Mouse (Mus musculus) intestine, embryonic 16.5 days (tissue): ENCODE data around the gene Prss36. TPM values are rescaled to one million over a fixed set of nuclear protein-coding genes. Genes with fewer than 3 reads are reported as not detected.

Source experiments
- ATAC-seq: fragments of 200-750 bp; cut with Nextera tagmentation; 2 replicates; pipeline ENCODE4 v1.8.0; 2017; ENCODE audit warnings: moderate TSS enrichment, moderate library complexity
- H3K27ac ChIP-seq: fragments of 300-500 bp; sonication (generic); 2 replicates; pipeline ENCODE4 v1.5.1; 2014; ENCODE audit warnings: mild to moderate bottlenecking, low read length
- H3K27me3 ChIP-seq: fragments of 300-500 bp; sonication (generic); replicated peaks from 2 replicates; pipeline ENCODE4 v1.6.1; 2014; ENCODE audit warnings: low read length, control low read depth, mixed read lengths; ENCODE audit not compliant: control insufficient read depth, insufficient read depth
- H3K36me3 ChIP-seq: fragments of 300-500 bp; sonication (generic); 2 replicates; pipeline ENCODE4 v1.6.1; 2014; ENCODE audit warnings: low read length, control low read depth; ENCODE audit not compliant: control insufficient read depth, insufficient read depth
- H3K4me1 ChIP-seq: fragments of 300-500 bp; sonication (generic); 2 replicates; pipeline ENCODE4 v1.6.1; 2014; ENCODE audit warnings: low read length, control low read depth, mixed read lengths; ENCODE audit not compliant: control insufficient read depth, insufficient read depth
- H3K4me2 ChIP-seq: fragments of 300-500 bp; sonication (generic); 2 replicates; pipeline ENCODE4 v1.6.1; 2014; ENCODE audit warnings: low read depth, low read length, control low read depth
- H3K4me3 ChIP-seq: fragments of 300-500 bp; sonication (generic); 2 replicates; pipeline ENCODE4 v1.5.1; 2014; ENCODE audit warnings: mild to moderate bottlenecking, low read length
- H3K9ac ChIP-seq: fragments of 300-500 bp; sonication (generic); 2 replicates; pipeline ENCODE4 v1.6.1; 2014; ENCODE audit warnings: low read depth, low read length
- H3K9me3 ChIP-seq: fragments of 300-500 bp; sonication (generic); 2 replicates; pipeline ENCODE4 v1.6.1; 2016; ENCODE audit warnings: low read length, control low read depth; ENCODE audit not compliant: control insufficient read depth
- WGBS: fragments of 180-500 bp; shearing (Covaris S2); extraction: QIAGEN DNeasy Blood & Tissue Kit; methylation state at CpG from one replicate; pipeline ENCODE4 v1.1.7; 2014; 5-methylcytosine and 5-hydroxymethylcytosine counted together
- polyA plus RNA-seq: library from polyadenylated mRNA; unstranded; fragments of >200 nt; fragmentation: Nextera tagmentation; extraction: Ambion mirVana; gene quantifications from 2 replicates; pipeline ENCODE4 v1.2.1, GENCODE M21; 2015

The Prss36 gene
- polyA plus RNA-seq = 9.6 and 10.3 TPM in 2 replicates

DNA sequence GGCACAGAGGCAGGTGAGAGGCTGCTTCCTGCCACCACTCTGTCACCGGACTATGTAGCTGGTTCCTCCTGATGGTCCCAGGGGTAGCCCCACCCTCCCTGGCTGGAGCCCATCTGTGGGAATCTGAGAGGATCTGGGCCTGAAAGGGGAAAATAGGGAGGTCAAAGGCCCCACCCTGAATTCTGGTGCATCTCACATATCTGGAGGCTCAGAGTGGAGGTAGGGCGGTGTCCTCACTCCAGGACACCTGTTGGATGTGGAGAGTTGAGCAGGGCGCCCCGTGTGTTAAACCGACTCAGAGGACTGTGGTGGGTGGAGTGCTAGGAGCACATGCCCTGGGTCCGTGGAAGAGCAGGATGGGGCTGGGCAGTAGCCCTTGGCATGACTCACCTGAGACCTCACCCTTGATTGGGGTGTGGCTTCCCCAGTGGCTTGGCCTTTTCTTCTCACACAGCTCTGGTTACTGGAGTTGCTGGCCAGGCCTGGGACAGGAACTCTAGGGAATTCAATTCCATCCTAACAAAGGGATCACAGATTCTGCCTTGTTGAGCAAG lies at the start of gene Prss36:
TSS of gene Prss36 (minus strand) at position 256 of the 554 bp plus-strand sequence.
- no peaks in the 10 kb centered on the region for H3K36me3 ChIP-seq
- WGBS = 64% methylated on average over 6 of the region's 6 CpGs

GRCm38 (mm10) chr7:127993341-127993977 lies 46.9 kb upstream of the Prss36 start, which contains the start of gene Pycard:
Gene Pycard, minus strand, starts transcription at chr7:127993867.
- H3K36me3 ChIP-seq = no peaks in the 10 kb centered on the region
- 8% methylated on average over 18 of the region's 18 CpGs for WGBS
- peaks cover 7% of the 10 kb centered on the region; the same call in 1 of the 2 replicates for H3K4me1 ChIP-seq
- H3K4me2 ChIP-seq = peak within 1 kb of the TSS; percentile 57
- H3K27ac ChIP-seq = peak within 1 kb of the TSS; percentile 94
- peak within 1 kb of the TSS; percentile 54 for H3K4me3 ChIP-seq
- peak within 1 kb of the TSS; percentile 70 for H3K9ac ChIP-seq
- H3K27me3 ChIP-seq = no peaks in the 10 kb centered on the region
- no peaks in the 10 kb centered on the region for H3K9me3 ChIP-seq
- ATAC-seq = peak; percentile 75

More for the DNA sequence above, at the start of gene Prss36:
- H3K9me3 ChIP-seq = no peaks in the 10 kb centered on the region
- no peak within 1 kb of the TSS for H3K9ac ChIP-seq
- peaks cover 11% of the 10 kb centered on the region; the same call in 1 of the 2 replicates for H3K4me1 ChIP-seq
- H3K4me2 ChIP-seq = no peak within 1 kb of the TSS
- ATAC-seq = peak; percentile 83
- H3K27me3 ChIP-seq = peaks cover 13% of the 10 kb centered on the region
- H3K4me3 ChIP-seq = no peak within 1 kb of the TSS
- no peak within 1 kb of the TSS for H3K27ac ChIP-seq

- ATAC-seq = peak; percentile 79
- Histone ChIP-seq H3K9ac (peak overlapping the region; percentile 70), H3K4me2 (peak overlapping the region; percentile 57), H3K27me3 (no peaks in the 10 kb centered on the region), H3K4me3 (peak overlapping the region; percentile 54), H3K4me1 (peaks cover 7% of the 10 kb centered on the region; the same call in 1 of the 2 replicates), H3K36me3 (no peaks in the 10 kb centered on the region), H3K27ac (peak overlapping the region; percentile 94), H3K9me3 (no peaks in the 10 kb centered on the region)
- 27% methylated on average over 5 of the region's 5 CpGs for WGBS
These were observed 46.2 kb upstream of the Prss36 start for GRCm38 (mm10) chr7:127992488-127993340.

GRCm38 (mm10) chr7:127991643-127992487 lies 45.3 kb upstream of the Prss36 start:
- H3K4me3 ChIP-seq = peak overlapping the region; percentile 54
- peak; percentile 41 for ATAC-seq
- H3K4me2 ChIP-seq = peak overlapping the region; percentile 57
- H3K4me1 ChIP-seq = peaks cover 7% of the 10 kb centered on the region; the same call in 1 of the 2 replicates
- H3K9ac ChIP-seq = peak overlapping the region; percentile 70
- H3K27ac ChIP-seq = peak overlapping the region; percentile 94
- WGBS = 41% methylated on average over 6 of the region's 6 CpGs
- no peaks in the 10 kb centered on the region for H3K27me3 ChIP-seq
- no peaks in the 10 kb centered on the region for H3K36me3 ChIP-seq
- no peaks in the 10 kb centered on the region for H3K9me3 ChIP-seq

DNA sequence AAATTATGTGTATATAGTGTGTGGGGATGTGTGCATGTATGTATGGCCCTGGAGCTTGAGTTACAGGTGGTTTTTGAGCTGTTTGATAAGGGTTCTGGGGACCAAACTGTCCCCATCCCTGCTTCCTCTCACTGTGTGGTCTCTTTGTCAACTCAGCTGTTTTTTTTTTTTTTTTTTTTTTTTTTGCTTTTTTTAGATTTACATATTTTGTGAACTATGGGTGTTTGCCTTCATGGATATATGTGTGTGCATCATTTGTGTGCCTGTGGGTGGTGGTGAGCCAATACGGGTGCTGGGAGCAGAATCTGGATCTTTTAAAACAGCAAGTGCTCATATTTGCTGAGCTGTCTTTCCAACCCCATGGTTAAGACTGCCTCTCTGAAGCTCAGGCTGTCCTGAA lies 42.4 kb upstream of the Prss36 start:
- peaks cover 7% of the 10 kb centered on the region; the same call in 1 of the 2 replicates for H3K36me3 ChIP-seq
- H3K4me1 ChIP-seq = 0 out of 2 replicates have a peak, but pooled peaks cover 4% of the 10 kb centered on the region
- ATAC-seq = no peak

DNA sequence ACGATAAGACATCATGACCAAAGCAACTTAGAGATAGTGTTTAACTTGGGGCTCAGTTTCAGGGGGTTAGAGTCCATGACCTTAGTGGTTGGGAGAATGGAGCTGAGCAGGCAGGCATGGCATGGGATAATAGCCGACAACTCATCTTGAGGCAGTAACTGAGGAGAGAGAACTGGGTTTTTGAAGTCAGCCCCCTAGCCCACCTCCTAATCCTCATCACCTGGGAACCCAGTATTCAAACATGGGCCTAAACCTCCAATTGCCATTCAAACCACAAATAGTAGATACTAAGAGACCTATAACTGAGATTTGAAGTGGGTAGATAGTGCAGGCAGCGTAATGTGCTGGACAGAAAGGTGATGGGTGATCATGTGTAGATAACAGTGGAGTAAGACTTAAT lies 34.1 kb upstream of the Prss36 start:
- 86% methylated on average over 3 of the region's 3 CpGs for WGBS
- no peak overlapping the region for H3K27ac ChIP-seq

More for the DNA sequence above, 42.4 kb upstream of the Prss36 start:
- Histone ChIP-seq H3K4me3 (no peak overlapping the region), H3K9ac (no peak overlapping the region), H3K4me2 (no peak overlapping the region), H3K9me3 (no peaks in the 10 kb centered on the region), H3K27me3 (no peaks in the 10 kb centered on the region), H3K27ac (0 out of 2 replicates have a peak overlapping the region, but pooled peaks have one; percentile 12)
- WGBS = 86% methylated on average over 1 of the region's 1 CpGs

GRCm38 (mm10) chr7:127978856-127979255 lies 32.3 kb upstream of the Prss36 start:
- ATAC-seq = no peak
- Histone ChIP-seq H3K4me2 (no peak overlapping the region), H3K27me3 (no peaks in the 10 kb centered on the region), H3K9ac (no peak overlapping the region), H3K9me3 (no peaks in the 10 kb centered on the region), H3K27ac (no peak overlapping the region), H3K4me3 (no peak overlapping the region), H3K4me1 (no peaks in the 10 kb centered on the region), H3K36me3 (peaks cover 40% of the 10 kb centered on the region)
- WGBS = 94% methylated on average over 2 of the region's 2 CpGs

More for the DNA sequence above, 34.1 kb upstream of the Prss36 start:
- H3K27me3 ChIP-seq = no peaks in the 10 kb centered on the region
- no peak overlapping the region for H3K4me2 ChIP-seq
- no peak overlapping the region for H3K9ac ChIP-seq
- no peak for ATAC-seq
- H3K9me3 ChIP-seq = no peaks in the 10 kb centered on the region
- no peak overlapping the region for H3K4me3 ChIP-seq
- H3K36me3 ChIP-seq = peaks cover 37% of the 10 kb centered on the region
- no peaks in the 10 kb centered on the region for H3K4me1 ChIP-seq

- WGBS = 88% methylated on average over 2 of the region's 2 CpGs
- Histone ChIP-seq H3K27ac (no peak overlapping the region), H3K36me3 (peaks cover 42% of the 10 kb centered on the region), H3K9ac (no peak overlapping the region), H3K4me1 (peaks cover 5% of the 10 kb centered on the region), H3K27me3 (no peaks in the 10 kb centered on the region), H3K9me3 (no peaks in the 10 kb centered on the region), H3K4me2 (no peak overlapping the region), H3K4me3 (no peak overlapping the region)
- ATAC-seq = no peak
These were observed 27.9 kb upstream of the Prss36 start for GRCm38 (mm10) chr7:127974413-127974930.
